Mouse (Mus musculus) liver, embryonic 14.5 days (tissue): ENCODE measurements around the gene Gm49027.

Experiments
- CTCF ChIP-seq: IDR thresholded peaks from 2 replicates; pipeline ENCODE4 v1.5.1; 2016; ENCODE audit warnings: antibody characterized with exemption, low read depth, control low read depth
- EP300 ChIP-seq: IDR thresholded peaks from 2 replicates; pipeline ENCODE4 v1.6.1; 2016; ENCODE audit warnings: antibody characterized with exemption, low read depth

DNA sequence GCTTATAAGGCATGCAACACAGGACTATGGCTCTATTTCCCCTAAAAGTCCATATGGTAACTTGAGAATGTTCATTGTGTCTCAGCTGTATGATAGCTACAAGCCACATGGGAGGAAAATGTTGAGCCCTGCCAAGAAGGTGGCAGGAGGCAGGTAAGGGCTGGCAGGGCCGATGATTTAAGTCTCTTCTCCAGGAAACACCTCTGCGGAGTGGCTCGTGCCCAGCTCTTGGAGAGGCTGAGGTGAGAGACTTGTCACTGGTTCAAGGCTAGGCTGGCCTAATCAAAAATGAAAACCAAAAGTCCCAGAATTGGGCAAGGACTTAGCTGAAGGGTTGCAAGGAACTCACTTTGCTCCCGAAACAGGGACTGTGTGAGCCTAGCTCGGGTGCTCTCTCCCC, 15.1 kb downstream of the Gm49027 start, which contains the start of gene B3gnt4:
- TF ChIP-seq EP300, result no peak
- no peak for TF ChIP-seq CTCF
